Mouse (Mus musculus): ENCODE results near the gene Usp7.

DNA sequence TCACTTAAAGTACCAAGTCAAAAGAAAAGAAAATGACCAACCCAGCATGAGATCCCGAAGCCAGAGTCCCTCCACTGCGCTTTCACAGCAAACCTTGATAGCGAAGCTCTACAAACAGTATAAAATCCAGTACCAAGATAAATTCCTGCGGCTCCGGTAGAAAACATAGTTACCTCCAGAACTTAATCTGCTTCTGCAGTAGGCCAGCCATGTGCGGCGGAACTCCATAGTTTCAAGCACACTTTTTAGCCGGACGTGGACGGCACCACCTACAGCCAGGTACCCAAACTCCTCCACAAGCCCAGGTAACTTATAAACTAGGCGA lies 54.8 kb downstream of the Usp7 start:
- TF ChIP-seq POLR2A (IDR thresholded peaks at IDR 0.05; ENCODE audit: control insufficient read depth, extremely low read depth, insufficient read depth, low read length, poor library complexity), result no peak
- TF ChIP-seq CTCF (IDR thresholded peaks at IDR 0.05; ENCODE audit: borderline replicate concordance, control insufficient read depth, extremely low read depth, insufficient read depth, low read length, poor library complexity), result no peak
